Mouse (Mus musculus) hindbrain, embryonic 15.5 days (tissue): ENCODE data around the gene Notch2. TPM values are rescaled to one million over a fixed set of nuclear protein-coding genes. Genes with fewer than 3 reads are reported as not detected.
A peak's percentile ranks its signal among the peaks of the same experiment; 100 is the strongest.

Experiments used
- ATAC-seq: fragments of 200-750 bp; cut with Nextera tagmentation; 2 replicates; pipeline ENCODE4 v1.8.0; 2017; ENCODE audit warnings: low read depth, moderate number of reproducible peaks, moderate TSS enrichment; ENCODE audit not compliant: low FRiP score
- H3K27ac ChIP-seq: fragments of 300-500 bp; sonication (generic); replicated peaks from 2 replicates; pipeline ENCODE4 v1.5.1; 2015; ENCODE audit warnings: mild to moderate bottlenecking, inconsistent platforms
- H3K27me3 ChIP-seq: fragments of 300-500 bp; sonication (generic); 2 replicates; pipeline ENCODE4 v1.6.1; 2015; ENCODE audit warnings: control low read depth, inconsistent platforms
- H3K36me3 ChIP-seq: fragments of 300-500 bp; sonication (generic); 2 replicates; pipeline ENCODE4 v1.6.1; 2015; ENCODE audit warnings: control low read depth, inconsistent platforms
- H3K4me1 ChIP-seq: fragments of 300-500 bp; sonication (generic); replicated peaks from 2 replicates; pipeline ENCODE4 v1.6.1; 2015; ENCODE audit warnings: control low read depth, inconsistent platforms
- H3K4me2 ChIP-seq: fragments of 300-500 bp; sonication (generic); 2 replicates; pipeline ENCODE4 v1.6.1; 2015; ENCODE audit warnings: moderate library complexity, mild to moderate bottlenecking, inconsistent platforms
- H3K4me3 ChIP-seq: fragments of 300-500 bp; sonication (generic); 2 replicates; pipeline ENCODE4 v1.5.1; 2015; ENCODE audit warnings: mild to moderate bottlenecking, inconsistent platforms
- H3K9ac ChIP-seq: fragments of 300-500 bp; sonication (generic); 2 replicates; pipeline ENCODE4 v1.6.1; 2015; ENCODE audit warnings: inconsistent platforms
- H3K9me3 ChIP-seq: fragments of 300-500 bp; sonication (generic); 2 replicates; pipeline ENCODE4 v1.6.1; 2016; ENCODE audit warnings: control low read depth, inconsistent platforms
- WGBS: fragments of 180-500 bp; shearing (Covaris S2); methylation state at CpG from one replicate; pipeline ENCODE4 v1.1.7; 2015; 5-methylcytosine and 5-hydroxymethylcytosine counted together
- polyA plus RNA-seq: library from polyadenylated mRNA; unstranded; fragments of >200 nt; fragmentation: Nextera tagmentation; extraction: Ambion mirVana; gene quantifications from 2 replicates; pipeline ENCODE4 v1.2.1, GENCODE M21; 2015

The Notch2 gene
- 10.5 and 11.7 TPM in 2 replicates for polyA plus RNA-seq

- Histone ChIP-seq H3K4me1 (peaks cover 26% of the 10 kb centered on the region), H3K27ac (peak within 1 kb of the TSS; percentile 71), H3K4me2 (peak within 1 kb of the TSS; percentile 94), H3K36me3 (no peaks in the 10 kb centered on the region), H3K4me3 (peak within 1 kb of the TSS; percentile 85), H3K9me3 (no peaks in the 10 kb centered on the region), H3K9ac (peak within 1 kb of the TSS; percentile 69), H3K27me3 (peaks cover 6% of the 10 kb centered on the region; the same call in 1 of the 2 replicates)
- under 1% methylated on average over 83 of the region's 95 CpGs for WGBS
- peak; percentile 91 for ATAC-seq
These were observed at the start of gene Notch2 for GRCm38 (mm10) chr3:98013401-98014281. Notch2 (plus strand) TSS chr3:98013527.

DNA sequence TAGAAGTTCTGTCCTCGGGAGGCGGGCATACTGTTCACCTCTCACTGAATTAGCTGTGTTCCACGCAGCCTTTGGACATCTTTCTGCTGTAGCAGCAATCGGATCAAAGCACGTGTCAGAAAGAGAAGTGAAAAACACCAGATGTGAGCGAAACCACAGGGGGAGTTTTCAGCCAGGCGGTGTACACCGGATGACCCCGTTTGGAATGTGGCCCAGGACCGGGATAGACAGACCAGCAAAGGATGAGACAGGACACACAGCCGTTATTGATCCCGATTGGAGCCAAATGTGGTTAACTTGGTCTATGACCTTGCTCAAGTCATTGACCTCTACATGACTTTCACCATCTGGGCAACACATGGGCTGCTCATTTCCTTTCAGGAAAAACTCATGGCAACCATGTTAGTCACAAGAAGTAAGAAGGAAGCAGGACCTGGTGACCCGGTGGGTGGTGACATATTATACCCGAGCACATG lies 48.4 kb upstream of the Notch2 start:
- H3K27ac ChIP-seq = no peak overlapping the region
- H3K4me2 ChIP-seq = no peak overlapping the region
- H3K4me1 ChIP-seq = peaks cover 6% of the 10 kb centered on the region
- WGBS = 83% methylated on average over 14 of the region's 14 CpGs
- no peaks in the 10 kb centered on the region for H3K9me3 ChIP-seq
- H3K9ac ChIP-seq = no peak overlapping the region
- no peaks in the 10 kb centered on the region for H3K36me3 ChIP-seq
- H3K27me3 ChIP-seq = no peaks in the 10 kb centered on the region
- ATAC-seq = no peak
- H3K4me3 ChIP-seq = no peak overlapping the region

- Histone ChIP-seq H3K27me3 (no peaks in the 10 kb centered on the region), H3K4me3 (no peak overlapping the region), H3K4me1 (0 out of 2 replicates have a peak, but pooled peaks cover 10% of the 10 kb centered on the region), H3K9ac (no peak overlapping the region), H3K36me3 (no peaks in the 10 kb centered on the region), H3K9me3 (no peaks in the 10 kb centered on the region), H3K4me2 (no peak overlapping the region), H3K27ac (no peak overlapping the region)
- ATAC-seq = no peak
- WGBS = 55% methylated on average over 2 of the region's 2 CpGs
These were observed 45.7 kb upstream of the Notch2 start for GRCm38 (mm10) chr3:97967627-97968026.

- no peak overlapping the region for H3K4me2 ChIP-seq
- H3K4me3 ChIP-seq = no peak overlapping the region
- no peak for ATAC-seq
- H3K9ac ChIP-seq = no peak overlapping the region
- no peaks in the 10 kb centered on the region for H3K36me3 ChIP-seq
- H3K4me1 ChIP-seq = 0 out of 2 replicates have a peak, but pooled peaks cover 10% of the 10 kb centered on the region
- no peak overlapping the region for H3K27ac ChIP-seq
- WGBS = 95% methylated on average over 2 of the region's 2 CpGs
- no peaks in the 10 kb centered on the region for H3K9me3 ChIP-seq
- no peaks in the 10 kb centered on the region for H3K27me3 ChIP-seq
These were observed 45.1 kb upstream of the Notch2 start for GRCm38 (mm10) chr3:97968191-97968590.

DNA sequence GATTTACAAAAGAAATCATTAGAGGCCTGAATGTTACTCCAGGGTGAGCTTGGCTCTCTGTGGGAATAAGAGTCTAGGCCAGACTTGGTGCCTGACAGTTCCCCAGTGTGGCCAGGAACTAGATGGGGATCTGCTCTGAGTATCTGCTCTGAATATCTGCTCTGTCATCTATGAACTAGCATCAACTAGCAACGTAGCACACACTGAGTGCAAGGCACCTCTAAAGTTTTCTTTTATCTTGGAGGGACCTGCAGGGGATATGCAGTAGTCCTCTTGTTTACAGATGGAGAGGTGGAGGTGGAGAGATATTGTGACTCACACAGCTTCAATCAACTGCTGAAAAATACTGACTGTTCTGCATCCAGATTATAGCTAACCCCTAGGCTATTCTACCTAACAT lies 44.3 kb upstream of the Notch2 start:
- H3K9ac ChIP-seq = no peak overlapping the region
- WGBS = 70% methylated on average over 1 of the region's 1 CpGs

DNA sequence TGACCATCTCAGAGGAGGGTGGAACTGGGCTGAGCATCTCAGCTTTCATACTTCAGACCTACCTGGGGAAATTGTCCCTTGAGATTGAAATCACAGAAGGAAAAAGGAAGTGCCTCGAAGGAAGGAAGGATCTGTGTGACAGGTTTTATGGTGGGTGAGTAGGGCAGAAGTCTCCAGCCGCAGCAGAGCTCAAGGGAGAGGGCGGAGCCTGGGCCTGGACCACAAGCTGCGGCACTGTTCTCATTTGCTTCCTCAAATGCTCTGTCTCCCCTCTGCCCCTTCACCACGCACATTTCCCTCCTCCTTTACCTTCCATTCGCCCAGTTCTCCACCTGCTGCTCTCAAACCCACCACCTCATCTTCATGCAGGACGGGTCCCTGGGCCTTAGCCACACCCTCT lies 42.2 kb upstream of the Notch2 start:
- Histone ChIP-seq H3K4me3 (no peak overlapping the region), H3K9ac (no peak overlapping the region), H3K27ac (no peak overlapping the region), H3K4me2 (no peak overlapping the region), H3K9me3 (no peaks in the 10 kb centered on the region), H3K36me3 (no peaks in the 10 kb centered on the region), H3K4me1 (0 out of 2 replicates have a peak, but pooled peaks cover 10% of the 10 kb centered on the region), H3K27me3 (no peaks in the 10 kb centered on the region)
- ATAC-seq = no peak
- WGBS = 24% methylated on average over 7 of the region's 7 CpGs

More for the DNA sequence above, 44.3 kb upstream of the Notch2 start:
- no peak for ATAC-seq
- H3K36me3 ChIP-seq = no peaks in the 10 kb centered on the region
- no peak overlapping the region for H3K27ac ChIP-seq
- H3K9me3 ChIP-seq = no peaks in the 10 kb centered on the region
- no peak overlapping the region for H3K4me3 ChIP-seq
- H3K27me3 ChIP-seq = no peaks in the 10 kb centered on the region
- H3K4me2 ChIP-seq = no peak overlapping the region
- H3K4me1 ChIP-seq = 0 out of 2 replicates have a peak, but pooled peaks cover 10% of the 10 kb centered on the region

DNA sequence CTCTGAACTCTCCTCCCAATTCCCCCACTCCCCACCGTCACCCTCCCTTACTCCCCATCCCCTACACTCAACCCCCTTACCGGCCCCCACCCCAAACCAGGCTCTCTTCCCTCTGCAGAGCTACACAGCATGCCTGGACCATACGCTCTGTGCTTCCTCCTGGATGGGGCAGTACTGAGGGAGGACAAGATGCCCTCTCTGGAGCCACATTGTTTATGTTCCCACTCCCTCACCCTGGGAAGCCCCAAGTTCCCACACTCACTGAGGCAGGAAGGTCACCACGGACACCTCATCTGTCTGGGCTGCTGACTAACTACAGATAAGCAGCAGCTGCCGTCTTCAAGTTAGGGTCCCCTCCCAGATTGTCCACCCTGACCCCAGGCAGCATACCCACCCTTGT lies 41.1 kb upstream of the Notch2 start:
- H3K4me1 ChIP-seq = 0 out of 2 replicates have a peak, but pooled peaks cover 10% of the 10 kb centered on the region
- ATAC-seq = no peak
- WGBS = 55% methylated on average over 5 of the region's 5 CpGs
- H3K9ac ChIP-seq = no peak overlapping the region
- no peak overlapping the region for H3K4me2 ChIP-seq
- no peak overlapping the region for H3K4me3 ChIP-seq
- H3K27ac ChIP-seq = no peak overlapping the region
- no peaks in the 10 kb centered on the region for H3K9me3 ChIP-seq
- H3K36me3 ChIP-seq = no peaks in the 10 kb centered on the region
- no peaks in the 10 kb centered on the region for H3K27me3 ChIP-seq

- H3K36me3 ChIP-seq = no peaks in the 10 kb centered on the region
- no peak overlapping the region for H3K27ac ChIP-seq
- 0 out of 2 replicates have a peak, but pooled peaks cover 10% of the 10 kb centered on the region for H3K4me1 ChIP-seq
- H3K27me3 ChIP-seq = no peaks in the 10 kb centered on the region
- H3K4me3 ChIP-seq = no peak overlapping the region
- ATAC-seq = no peak
- H3K9ac ChIP-seq = no peak overlapping the region
- H3K9me3 ChIP-seq = no peaks in the 10 kb centered on the region
- no peak overlapping the region for H3K4me2 ChIP-seq
- 78% methylated on average over 4 of the region's 4 CpGs for WGBS
These were observed 40.6 kb upstream of the Notch2 start for GRCm38 (mm10) chr3:97972707-97973106.

GRCm38 (mm10) chr3:97973306-97973705 lies 40.0 kb upstream of the Notch2 start:
- Histone ChIP-seq H3K4me2 (no peak overlapping the region), H3K27ac (no peak overlapping the region), H3K9me3 (no peaks in the 10 kb centered on the region), H3K36me3 (no peaks in the 10 kb centered on the region), H3K27me3 (no peaks in the 10 kb centered on the region), H3K9ac (no peak overlapping the region), H3K4me1 (0 out of 2 replicates have a peak, but pooled peaks cover 10% of the 10 kb centered on the region), H3K4me3 (no peak overlapping the region)
- no peak for ATAC-seq
- WGBS = 31% methylated on average over 2 of the region's 2 CpGs

DNA sequence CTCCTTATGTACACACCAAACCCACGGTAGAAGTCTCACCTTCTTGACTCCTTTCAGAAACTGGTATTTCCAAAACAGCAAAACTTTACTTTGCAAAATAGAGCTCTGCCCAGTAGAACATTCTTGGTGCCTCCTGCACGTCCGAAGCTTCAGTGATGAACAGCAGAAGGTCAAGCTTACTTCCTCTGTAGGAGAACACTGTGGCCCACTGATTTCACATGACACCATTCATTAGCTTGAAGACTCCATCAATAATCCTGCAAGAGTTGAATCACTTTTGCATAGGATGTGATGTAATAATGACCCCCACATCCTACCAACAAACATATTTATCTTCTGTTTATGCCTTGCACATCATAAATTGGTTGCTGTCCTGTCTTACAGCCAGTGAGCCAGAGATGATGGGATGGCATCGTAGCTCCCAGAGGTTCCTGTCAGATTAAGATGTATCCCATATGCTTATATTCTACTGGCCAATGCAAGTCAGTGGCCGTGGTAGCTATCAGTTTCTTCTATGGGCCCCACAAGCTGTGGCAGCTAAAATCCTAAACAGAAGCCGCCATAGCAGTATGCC lies 39.0 kb upstream of the Notch2 start:
- H3K9ac ChIP-seq = no peak overlapping the region
- no peaks in the 10 kb centered on the region for H3K36me3 ChIP-seq
- no peak for ATAC-seq
- 89% methylated on average over 6 of the region's 6 CpGs for WGBS
- 0 out of 2 replicates have a peak, but pooled peaks cover 10% of the 10 kb centered on the region for H3K4me1 ChIP-seq
- H3K27me3 ChIP-seq = no peaks in the 10 kb centered on the region
- no peak overlapping the region for H3K4me2 ChIP-seq
- no peak overlapping the region for H3K4me3 ChIP-seq
- no peaks in the 10 kb centered on the region for H3K9me3 ChIP-seq
- no peak overlapping the region for H3K27ac ChIP-seq

GRCm38 (mm10) chr3:97976706-97977105 lies 36.6 kb upstream of the Notch2 start:
- Histone ChIP-seq H3K36me3 (no peaks in the 10 kb centered on the region), H3K4me2 (no peak overlapping the region)

DNA sequence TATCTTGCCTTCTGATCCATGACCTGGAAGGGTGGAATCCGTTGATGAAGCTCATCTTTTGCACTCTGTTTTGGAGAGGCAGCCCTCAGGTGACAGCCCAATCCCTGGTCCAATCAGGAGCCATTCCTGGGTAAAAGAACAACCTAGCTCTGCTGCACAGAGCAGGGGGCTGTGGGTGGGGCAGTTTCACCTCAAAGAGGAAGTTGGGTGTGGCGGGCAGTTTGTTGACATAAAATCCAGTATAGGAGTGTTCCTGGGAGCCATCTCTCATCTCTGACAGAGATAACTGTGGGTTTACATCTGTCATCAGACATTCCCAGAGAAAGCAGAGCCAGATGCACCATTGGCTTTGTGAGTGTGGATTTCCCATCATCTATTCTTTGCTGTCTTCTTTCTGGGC lies 34.6 kb upstream of the Notch2 start:
- no peak for ATAC-seq
- Histone ChIP-seq H3K9ac (no peak overlapping the region), H3K4me2 (no peak overlapping the region), H3K9me3 (no peaks in the 10 kb centered on the region), H3K36me3 (no peaks in the 10 kb centered on the region), H3K27ac (no peak overlapping the region), H3K27me3 (no peaks in the 10 kb centered on the region), H3K4me3 (no peak overlapping the region), H3K4me1 (no peaks in the 10 kb centered on the region)
- WGBS = 69% methylated on average over 2 of the region's 2 CpGs

More at GRCm38 (mm10) chr3:97976706-97977105, 36.6 kb upstream of the Notch2 start:
- 69% methylated on average over 6 of the region's 6 CpGs for WGBS
- Histone ChIP-seq H3K27ac (no peak overlapping the region), H3K4me3 (no peak overlapping the region), H3K27me3 (no peaks in the 10 kb centered on the region), H3K9me3 (no peaks in the 10 kb centered on the region), H3K9ac (no peak overlapping the region), H3K4me1 (0 out of 2 replicates have a peak, but pooled peaks cover 2% of the 10 kb centered on the region)
- ATAC-seq = no peak
